Mouse (Mus musculus): ENCODE measurements at regions not wholly inside any gene's neighbourhood (a gene's known extent, or its start where the extent isn't known, plus 50 kb on each side); places are given as distances from the start of the nearest gene placed in this dataset.
A peak's percentile ranks its signal among the peaks of the same experiment; 100 is the strongest.

- intact Hi-C loops (cut with DNase I), result no loop called here
- no peak for DNase-seq (ENCODE audit: extremely low spot score in 1 of 2, low spot score in 2 of 2)
Observed at GRCm38 (mm10) chr9:49921306-49921705, 122.6 kb upstream of the Ncam1 start.

- intact Hi-C loops (cut with DNase I), result no loop called here
- DNase-seq (ENCODE audit: extremely low spot score in 1 of 2, low spot score in 2 of 2), result peak; percentile 32 to 43
Observed at GRCm38 (mm10) chr9:49915046-49915719, 116.5 kb upstream of the Ncam1 start.

DNA sequence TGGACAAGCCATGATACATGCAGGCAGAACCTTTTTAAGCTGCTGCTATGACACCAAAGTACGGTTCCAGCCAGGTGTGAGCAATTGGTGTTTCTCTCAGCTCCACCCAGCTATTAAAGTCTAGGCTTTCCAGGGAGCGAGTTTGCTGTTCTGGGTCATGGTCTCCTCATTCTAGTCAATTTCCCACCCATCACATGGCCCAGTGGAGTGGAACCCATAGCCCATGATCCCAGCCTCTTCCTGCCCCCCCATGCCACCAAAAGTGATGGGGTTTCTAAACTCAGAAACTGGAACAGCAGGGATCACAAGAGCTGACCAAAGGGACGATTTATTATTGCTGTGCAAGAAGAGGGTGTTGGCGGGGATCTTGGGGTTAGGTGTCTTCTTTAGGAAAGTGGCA is 115.0 kb upstream of the Ncam1 start:
- DNase-seq (ENCODE audit: extremely low spot score in 1 of 2, low spot score in 2 of 2), result no peak
- intact Hi-C loops (cut with DNase I), result no loop called here

- intact Hi-C loops (cut with DNase I), result no loop called here
- no peak for DNase-seq (ENCODE audit: extremely low spot score in 1 of 2, low spot score in 2 of 2)
Observed at GRCm38 (mm10) chr9:49912306-49912705, 113.6 kb upstream of the Ncam1 start.

GRCm38 (mm10) chr9:49906306-49906705 is 107.6 kb upstream of the Ncam1 start:
- intact Hi-C loops (cut with DNase I), result no loop called here
- DNase-seq (ENCODE audit: extremely low spot score in 1 of 2, low spot score in 2 of 2), result no peak

- no peak for DNase-seq (ENCODE audit: extremely low spot score in 1 of 2, low spot score in 2 of 2)
- intact Hi-C loops (cut with DNase I), result no loop called here
Observed at GRCm38 (mm10) chr9:49905703-49906102, 107.0 kb upstream of the Ncam1 start.

- intact Hi-C loops (cut with DNase I), result no loop called here
- DNase-seq (ENCODE audit: extremely low spot score in 1 of 2, low spot score in 2 of 2), result no peak
Observed at GRCm38 (mm10) chr9:49898947-49899346, 100.2 kb upstream of the Ncam1 start.

- DNase-seq (ENCODE audit: extremely low spot score in 1 of 2, low spot score in 2 of 2), result no peak
- intact Hi-C loops (cut with DNase I), result no loop called here
Observed at GRCm38 (mm10) chr9:49884516-49885343, 86.0 kb upstream of the Ncam1 start.

- DNase-seq (ENCODE audit: extremely low spot score in 1 of 2, low spot score in 2 of 2), result no peak
- intact Hi-C loops (cut with DNase I), result no loop called here
Observed at GRCm38 (mm10) chr9:49879361-49880128, 80.8 kb upstream of the Ncam1 start.

GRCm38 (mm10) chr9:49874881-49875280 is 76.2 kb upstream of the Ncam1 start:
- no peak for DNase-seq (ENCODE audit: extremely low spot score in 1 of 2, low spot score in 2 of 2)
- intact Hi-C loops (cut with DNase I), result loop anchor here (5.0 kb wide), 1 partner anchor 78 kb away; the partner anchor contains the start of gene Ncam1

- intact Hi-C loops (cut with DNase I), result loop anchor here (5.0 kb wide), 1 partner anchor 76 kb away; the partner anchor contains the start of gene Ncam1
Observed at GRCm38 (mm10) chr9:49873550-49873949, 74.8 kb upstream of the Ncam1 start.

GRCm38 (mm10) chr9:49851522-49851921 is 52.8 kb upstream of the Ncam1 start:
- intact Hi-C loops (cut with DNase I), result no loop called here
- DNase-seq (ENCODE audit: extremely low spot score in 1 of 2, low spot score in 2 of 2), result no peak

More at GRCm38 (mm10) chr9:49873550-49873949, 74.8 kb upstream of the Ncam1 start:
- peak; percentile 65 to 81 for DNase-seq (ENCODE audit: extremely low spot score in 1 of 2, low spot score in 2 of 2)

DNA sequence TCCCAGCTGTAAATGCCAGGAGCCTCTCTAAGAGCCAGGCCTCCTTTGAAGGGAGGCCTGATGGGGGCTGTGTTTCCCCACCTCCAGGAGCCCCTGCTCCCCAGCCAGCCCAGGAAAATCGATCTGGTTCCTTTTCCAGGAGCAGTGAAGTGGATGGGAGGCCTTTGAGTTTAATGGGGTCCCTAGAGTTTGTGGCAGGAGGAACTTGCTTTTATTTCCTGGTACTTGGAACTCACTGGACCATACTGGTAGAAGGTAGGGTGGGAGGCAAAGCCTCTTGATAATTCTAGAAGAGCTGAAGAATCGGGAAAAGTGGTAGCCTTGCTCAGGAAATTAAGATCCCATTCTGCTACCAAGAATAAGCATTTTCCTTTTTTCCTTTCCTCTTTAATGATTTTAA is 50.7 kb upstream of the Ncam1 start:
- intact Hi-C loops (cut with DNase I), result no loop called here
- DNase-seq (ENCODE audit: extremely low spot score in 1 of 2, low spot score in 2 of 2), result no peak

- intact Hi-C loops (cut with DNase I), result no loop called here
- DNase-seq (ENCODE audit: extremely low spot score in 1 of 2, low spot score in 2 of 2), result no peak
Observed at GRCm38 (mm10) chr9:49848943-49849342, 50.2 kb upstream of the Ncam1 start.
